In genomic region chr1:60610631-60611030, GRCm38 (mm10) we compare ENCODE assay signal across 21 mouse cellular contexts. TPM values are rescaled to one million over a fixed set of nuclear protein-coding genes. Genes with fewer than 3 reads are reported as not detected.
A peak's percentile ranks its signal among the peaks of the same experiment; 100 is the strongest.
DNase-seq lines count a peak whose midpoint lies in the region; ATAC-seq lines count a peak whose summit lies in the region.
"Had no signal": no experiment of that assay in that cellular context is flagged by ENCODE, and none has a peak within 500 bp of the region (broad histone marks: within the 10 kb centered on the region; RNA-seq: fewer than 3 reads in every experiment).

No protein-coding gene starts in this region.

- H3K4me2 ChIP-seq in heart, embryonic 11.5 days = no peak overlapping the region
- no peak overlapping the region for H3K4me2 ChIP-seq in heart, embryonic 14.5 days (ENCODE audit: low read length)
- H3K4me2 ChIP-seq: embryonic facial prominence, embryonic 15.5 days; hindbrain, embryonic 14.5 days; intestine, embryonic 15.5 days had no signal

- no peaks in the 10 kb centered on the region for H3K36me3 ChIP-seq in heart, embryonic 11.5 days (ENCODE audit: control insufficient read depth, insufficient read depth, low read length)
- no peaks in the 10 kb centered on the region for H3K36me3 ChIP-seq in heart, embryonic 14.5 days (ENCODE audit: control insufficient read depth, insufficient read depth, low read length)
- no peaks in the 10 kb centered on the region for H3K36me3 ChIP-seq in limb, embryonic 10.5 days
- H3K36me3 ChIP-seq: embryonic facial prominence, embryonic 15.5 days; forebrain, embryonic 10.5 days; hindbrain, embryonic 10.5 days; intestine, embryonic 15.5 days had no signal

- no peak for ATAC-seq in heart, embryonic 11.5 days (replicated peaks; ENCODE audit: insufficient number of reproducible peaks, low FRiP score, low TSS enrichment)
- ATAC-seq in heart, embryonic 14.5 days (ENCODE audit: insufficient number of reproducible peaks, insufficient read depth, low FRiP score, low read depth) = peak; percentile 55
- ATAC-seq: forebrain, embryonic 14.5 days; intestine, embryonic 15.5 days had no signal

- WGBS in heart, embryonic 11.5 days (ENCODE audit: insufficient replicate concordance) = 32% methylated on average over 4 of the region's 4 CpGs
- 10% methylated on average over 4 of the region's 4 CpGs for WGBS in heart, embryonic 14.5 days
- 84% methylated on average over 4 of the region's 4 CpGs for WGBS in limb, embryonic 10.5 days

- H3K27ac ChIP-seq in heart, embryonic 11.5 days (ENCODE audit: low read depth, low read length) = peak overlapping the region; percentile 23
- peak overlapping the region; percentile 69 to 76 for H3K27ac ChIP-seq in heart, embryonic 14.5 days (replicated peaks in 1 of 2; ENCODE audit: control insufficient read depth in 1 of 2, insufficient read depth in 1 of 2, low read depth in 2 of 2, low read length in 2 of 2)
- H3K27ac ChIP-seq in limb, embryonic 10.5 days = no peak overlapping the region
- H3K27ac ChIP-seq: embryonic facial prominence, embryonic 15.5 days; forebrain, embryonic 10.5 days; hindbrain, embryonic 10.5 days; hindbrain, embryonic 14.5 days; intestine, embryonic 15.5 days had no signal

- H3K9me3 ChIP-seq in heart, embryonic 11.5 days (replicated peaks; ENCODE audit: control insufficient read depth, low read length) = no peaks in the 10 kb centered on the region
- H3K9me3 ChIP-seq in heart, embryonic 14.5 days (ENCODE audit: control insufficient read depth, low read length) = no peaks in the 10 kb centered on the region
- no peaks in the 10 kb centered on the region for H3K9me3 ChIP-seq in limb, embryonic 10.5 days (replicated peaks)
- H3K9me3 ChIP-seq: embryonic facial prominence, embryonic 15.5 days; forebrain, embryonic 10.5 days; hindbrain, embryonic 10.5 days; intestine, embryonic 15.5 days had no signal

- peaks cover 11% of the 10 kb centered on the region for H3K4me1 ChIP-seq in heart, embryonic 11.5 days (ENCODE audit: control insufficient read depth, insufficient read depth, low read length)
- peaks cover 6 to 24% of the 10 kb centered on the region in 2 experiments for H3K4me1 ChIP-seq in heart, embryonic 14.5 days (ENCODE audit: control insufficient read depth in 2 of 2, insufficient read depth in 2 of 2, low read length in 2 of 2)
- no peaks in the 10 kb centered on the region for H3K4me1 ChIP-seq in limb, embryonic 10.5 days
- H3K4me1 ChIP-seq: embryonic facial prominence, embryonic 15.5 days; forebrain, embryonic 10.5 days; hindbrain, embryonic 10.5 days had no signal

- no peak overlapping the region for H3K9ac ChIP-seq in heart, embryonic 11.5 days (ENCODE audit: low read depth, low read length)
- H3K9ac ChIP-seq in heart, embryonic 14.5 days (ENCODE audit: low read length) = no peak overlapping the region
- H3K9ac ChIP-seq: embryonic facial prominence, embryonic 15.5 days; hindbrain, embryonic 14.5 days; intestine, embryonic 15.5 days had no signal

- no peaks in the 10 kb centered on the region for H3K27me3 ChIP-seq in heart, embryonic 11.5 days (ENCODE audit: control insufficient read depth, insufficient read depth, low read length)
- no peaks in the 10 kb centered on the region for H3K27me3 ChIP-seq in heart, embryonic 14.5 days (ENCODE audit: control insufficient read depth, insufficient read depth, low read length)
- H3K27me3 ChIP-seq in limb, embryonic 10.5 days (ENCODE audit: low read depth, poor library complexity, severe bottlenecking) = no peaks in the 10 kb centered on the region
- H3K27me3 ChIP-seq: embryonic facial prominence, embryonic 15.5 days; intestine, embryonic 15.5 days had no signal

- H3K4me3 ChIP-seq in heart, embryonic 11.5 days (ENCODE audit: low read depth, low read length) = no peak overlapping the region
- H3K4me3 ChIP-seq in heart, embryonic 14.5 days (ENCODE audit: control insufficient read depth in 1 of 2, insufficient read depth in 1 of 2, low read depth in 1 of 2, low read length in 2 of 2) = no peak overlapping the region
- H3K4me3 ChIP-seq in limb, embryonic 10.5 days = no peak overlapping the region
- H3K4me3 ChIP-seq: embryonic facial prominence, embryonic 15.5 days; erythroblast, embryonic 14.5 days; forebrain, embryonic 10.5 days; hindbrain, embryonic 10.5 days; intestine, embryonic 15.5 days had no signal

- intact Hi-C loops in heart, postnatal 36 days (cut with DNase I) = loop anchor here (5.0 kb wide), 1 partner anchor 202 kb away; no protein-coding TSS in a partner anchor
- intact Hi-C loops in heart, postnatal 14 days (cut with DNase I) = loop anchor here (5.0 kb wide), 1 partner anchor 207 kb away; no protein-coding TSS in a partner anchor
- intact Hi-C loops in left cerebral cortex, postnatal 10 days (cut with DNase I) = no loop called here

- DNase-seq in heart, adult 11 months = peak; percentile 90
- DNase-seq in heart, postnatal 36 days = no peak
- DNase-seq in heart, postnatal 14 days = no peak
- no peak for DNase-seq in left cerebral cortex, postnatal 10 days (ENCODE audit: extremely low spot score in 1 of 2, low spot score in 2 of 2)
- DNase-seq in limb, embryonic 10.5 days (ENCODE audit: low spot score) = no peak
- DNase-seq: adrenal gland, postnatal 10 days; cerebellum, adult 11 months; cerebellum, adult 8-10 months; cerebellum, postnatal 14 days; embryo, embryonic 11 days; gastrocnemius, postnatal 14 days; kidney, adult 18-20 months had no signal

RNA-seq across cellular contexts. Expression of gene Raph1, which starts 43.7 kb away (rescaled TPM):
- total RNA-seq in heart, postnatal 36 days (2021) = 100 to 1,000 TPM; 128 to 147 TPM
- 56.7 and 66.0 TPM in 2 replicates for polyA plus RNA-seq in heart, embryonic 11.5 days (2014; fragmentation: Nextera tagmentation; extraction: Ambion mirVana)
- 100 to 1,000 TPM; 155 to 156 TPM for total RNA-seq in heart, postnatal 14 days (2021)
- polyA plus RNA-seq in heart, embryonic 14.5 days (2014; fragmentation: Nextera tagmentation; extraction: Ambion mirVana) = 65.7 and 68.7 TPM in 2 replicates
- 100 to 1,000 TPM; 107 to 109 TPM for total RNA-seq in left cerebral cortex, postnatal 10 days (2021)
- 20.4 and 22.7 TPM in 2 replicates for polyA plus RNA-seq in limb, embryonic 10.5 days (2016; fragmentation: Nextera tagmentation; extraction: Ambion mirVana)
